Mouse (Mus musculus): ENCODE measurements around the gene Tm6sf2. TPM values are rescaled to one million over a fixed set of nuclear protein-coding genes. Genes with fewer than 3 reads are reported as not detected.

Gene Tm6sf2
- total RNA-seq, 2 experiments from 2014 or later = 0.53 to 4.8 TPM

Small RNAs within 50 kb of the gene (microRNA-seq; reads per million reads assigned to microRNA genes)
- gene Mir7066 = not detected

Other genes with a start within 250 kb of the Tm6sf2 start
- 1 to 10 TPM; 3.6 to 4.8 TPM for gene Pbx4, start 240.4 kb upstream of the Tm6sf2 start, total RNA-seq (2021)
- 1 to 10 TPM in 1 of 2 experiments, under 1 TPM in 1; 0.50 to 1.4 TPM for gene Cilp2, start 185.2 kb upstream of the Tm6sf2 start, total RNA-seq (2021)
- gene Tssk6, start 170.7 kb upstream of the Tm6sf2 start, total RNA-seq (2021) = under 1 TPM; 0.73 to 0.76 TPM
- gene Ndufa13, start 170.4 kb upstream of the Tm6sf2 start, total RNA-seq (2021) = 100 to 1,000 TPM; 133 to 137 TPM
- gene Yjefn3, start 170.2 kb upstream of the Tm6sf2 start, total RNA-seq (2021) = 1 to 10 TPM; 1.6 to 2.3 TPM
- 100 to 1,000 TPM in 1 of 2 experiments, 10 to 100 TPM in 1; 91.5 to 106 TPM for gene Gatad2a, start 76.5 kb upstream of the Tm6sf2 start, total RNA-seq (2021)
- 10 to 100 TPM; 76.6 to 80.2 TPM for gene Mau2, start 30.2 kb upstream of the Tm6sf2 start, total RNA-seq (2021)
- 10 to 100 TPM; 41.1 to 45.2 TPM for gene Sugp1, start 30.1 kb upstream of the Tm6sf2 start, total RNA-seq (2021)
- gene Hapln4, start 10.5 kb downstream of the Tm6sf2 start, total RNA-seq (2021) = under 1 TPM; 0.11 to 0.14 TPM
- 1 to 10 TPM; 2.4 to 3.6 TPM for gene Ncan, start 47.9 kb downstream of the Tm6sf2 start, total RNA-seq (2021)
- gene Nr2c2ap, start 58.4 kb downstream of the Tm6sf2 start, total RNA-seq (2021) = 10 to 100 TPM; 23.6 to 26.0 TPM
- gene Rfxank, start 66.2 kb downstream of the Tm6sf2 start, total RNA-seq (2021) = 10 to 100 TPM; 15.9 to 18.9 TPM
- gene Borcs8, start 66.6 kb downstream of the Tm6sf2 start, total RNA-seq (2021) = 10 to 100 TPM; 55.5 to 56.4 TPM
- gene Mef2b, start 66.8 kb downstream of the Tm6sf2 start, total RNA-seq (2021) = 1 to 10 TPM; 1.5 to 1.6 TPM
- gene Tmem161a, start 99.4 kb downstream of the Tm6sf2 start, total RNA-seq (2021) = 10 to 100 TPM; 63.4 to 66.8 TPM
- 10 to 100 TPM; 27.8 to 39.2 TPM for gene Slc25a42, start 139.4 kb downstream of the Tm6sf2 start, total RNA-seq (2021)
- gene Sugp2, start 161.3 kb downstream of the Tm6sf2 start, total RNA-seq (2021) = 10 to 100 TPM; 54.9 to 62.1 TPM
- 10 to 100 TPM; 10.1 to 15.1 TPM for gene Armc6, start 161.5 kb downstream of the Tm6sf2 start, total RNA-seq (2021)
- gene Homer3, start 209.9 kb downstream of the Tm6sf2 start, total RNA-seq (2021) = 10 to 100 TPM; 44.8 to 50.6 TPM
- gene Ddx49, start 229.6 kb downstream of the Tm6sf2 start, total RNA-seq (2021) = 10 to 100 TPM; 83.3 to 86.8 TPM
- 100 to 1,000 TPM; 188 to 192 TPM for gene Cope, start 229.6 kb downstream of the Tm6sf2 start, total RNA-seq (2021)
- 1 to 10 TPM; 6.8 to 7.2 TPM for gene Cers1, start 242.9 kb downstream of the Tm6sf2 start, total RNA-seq (2021)

Measured in adrenal gland, postnatal 4 days (tissue).